Mouse (Mus musculus) thymus, adult 2 months (tissue): Measurements from ENCODE around the gene Dgke.

Source experiments
- CTCF ChIP-seq: fragments of 200-500 bp; IDR thresholded peaks from 2 replicates; pipeline ENCODE4 v1.5.1; 2012; ENCODE audit warnings: mild to moderate bottlenecking, control low read depth, low read length, moderate library complexity, borderline replicate concordance; ENCODE audit not compliant: control insufficient read depth, poor library complexity, insufficient read depth; ENCODE audit errors: extremely low read depth
- POLR2A ChIP-seq: fragments of 200-500 bp; IDR thresholded peaks from 2 replicates; pipeline ENCODE4 v1.6.1; 2012; ENCODE audit warnings: mild to moderate bottlenecking, low read length, control low read depth, moderate library complexity; ENCODE audit not compliant: control insufficient read depth, poor library complexity, insufficient read depth; ENCODE audit errors: extremely low read depth

- TF ChIP-seq CTCF: no peak
- TF ChIP-seq POLR2A: no peak
These were observed 1.3 kb upstream of the Dgke start for GRCm38 (mm10) chr11:89067871-89068490.
